Mouse (Mus musculus) megakaryocyte-erythroid progenitor cell, adult 5-6 weeks (primary cell): ENCODE results near the gene H2-M3. TPM values are rescaled to one million over a fixed set of nuclear protein-coding genes. Genes with fewer than 3 reads are reported as not detected.
"Not testable (repeated sequence)": the region's sequence is repeated elsewhere in the genome, so short reads cannot be mapped to it uniquely, and the experiment has no call there.

ENCODE experiments used
- ATAC-seq: replicated peaks from 2 replicates; pipeline ENCODE4 v1.8.0; 2016; ENCODE audit warnings: mild to moderate bottlenecking, inconsistent platforms; ENCODE audit not compliant: severe bottlenecking, poor library complexity, low FRiP score, low TSS enrichment
- total RNA-seq, 2 experiments: library from RNA; stranded (forward) in 1 of 2; stranded (reverse) in 1 of 2; fragments of 200-1000, 215-1000 nt in 1 of 2; fragments of >200 nt in 1 of 2; fragmentation: Nextera tagmentation in 1 of 2; gene quantifications; 2 replicates each; pipeline ENCODE4 v1.2.3; 2014 to 2017

The H2-M3 gene
- 5.7 and 6.3 TPM in 2 replicates for total RNA-seq (2014; fragmentation: Nextera tagmentation)
- total RNA-seq (2017), result 3.8 and 9.0 TPM in 2 replicates

DNA sequence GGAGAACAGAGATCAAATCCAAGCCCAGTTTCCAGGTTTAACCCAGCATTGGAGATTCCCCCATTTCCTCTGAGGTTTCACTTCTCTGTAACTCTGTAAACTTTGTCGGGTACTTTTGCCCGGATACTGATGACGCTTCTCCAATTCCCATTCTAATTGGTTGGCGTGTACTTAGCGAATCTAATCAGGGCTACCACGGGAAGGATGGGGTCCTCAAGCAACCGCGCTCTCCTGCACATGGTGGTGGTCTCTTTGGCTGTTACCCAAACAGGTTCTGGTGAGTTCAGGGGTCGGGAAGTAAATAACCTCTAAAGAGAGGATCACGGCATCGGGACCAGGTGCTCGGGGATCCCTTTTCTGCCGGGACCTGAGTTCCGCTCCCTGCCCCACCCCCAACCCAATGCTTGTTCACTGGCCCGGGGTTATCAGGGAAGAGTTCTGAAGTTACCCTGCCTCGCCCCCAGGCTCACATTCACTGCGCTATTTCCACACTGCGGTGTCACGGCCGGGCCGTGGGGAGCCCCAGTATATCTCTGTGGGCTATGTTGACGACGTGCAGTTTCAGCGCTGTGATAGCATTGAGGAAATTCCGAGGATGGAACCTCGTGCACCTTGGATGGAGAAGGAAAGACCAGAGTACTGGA lies at the start of gene H2-M3:
Gene H2-M3, plus strand, starts transcription at position 163 of the 644 bp plus-strand sequence.
- peak; percentile 94 for ATAC-seq

DNA sequence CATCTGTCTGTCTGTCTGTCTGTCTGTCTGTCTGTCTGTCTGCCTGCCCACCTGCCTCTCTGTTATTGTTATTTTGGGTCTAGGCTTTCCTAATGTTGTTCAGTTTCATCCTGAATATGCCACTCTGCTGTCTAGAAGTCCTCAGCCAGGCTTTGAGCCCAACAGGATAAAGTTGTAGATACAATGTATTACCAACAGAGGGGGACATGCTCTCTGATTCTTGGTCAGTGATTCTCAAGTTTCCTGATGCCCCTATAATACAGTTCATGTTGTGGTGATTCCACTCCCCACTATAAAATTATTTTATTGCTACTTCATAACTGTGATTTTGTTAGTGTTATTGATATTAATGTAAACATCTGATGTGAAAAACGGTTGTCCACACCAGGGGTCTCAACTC lies 48.1 kb upstream of the H2-M3 start:
- ATAC-seq, result no peak

DNA sequence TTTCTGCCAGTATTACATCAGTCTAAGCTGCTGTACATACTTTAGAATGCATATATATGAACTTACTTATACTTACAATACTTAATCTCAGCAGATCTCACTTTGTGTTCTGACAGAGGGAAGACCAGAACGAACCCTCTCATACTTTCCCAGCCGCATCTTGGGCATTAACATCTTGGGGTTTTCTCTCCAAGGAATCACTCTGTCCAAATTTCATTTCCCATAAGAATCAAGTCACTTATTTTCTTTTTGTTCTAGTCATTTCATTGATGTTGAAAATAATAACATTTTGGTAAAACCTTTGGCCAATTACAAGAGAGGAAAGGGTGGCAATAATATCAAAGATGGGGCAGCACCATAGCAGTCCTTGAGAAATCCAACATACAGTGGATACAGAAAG lies 32.8 kb upstream of the H2-M3 start, which contains the start of gene Olfr97:
Gene Olfr97, minus strand, starts transcription at position 101 of the 400 bp plus-strand sequence.
- ATAC-seq, result not testable (repeated sequence)

DNA sequence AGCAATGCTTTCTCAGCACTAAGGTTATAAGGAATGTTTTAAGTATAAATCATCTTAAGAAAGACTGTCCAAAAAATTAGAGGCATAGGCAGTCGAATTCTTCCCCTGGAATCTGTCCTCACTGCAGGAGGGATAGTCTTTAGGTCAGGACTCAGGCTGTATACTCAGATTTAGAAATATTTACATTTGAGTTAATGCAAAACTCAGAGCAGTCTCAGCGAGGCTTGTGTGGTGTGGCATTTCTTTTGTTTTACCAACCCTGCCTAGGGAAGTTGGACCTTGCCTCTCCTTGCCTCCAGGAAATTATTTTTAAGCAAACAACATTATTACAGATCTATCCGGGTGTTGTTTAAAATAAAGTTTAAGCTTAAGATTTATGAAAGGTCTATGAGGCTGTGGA lies 27.8 kb upstream of the H2-M3 start:
- no peak for ATAC-seq

DNA sequence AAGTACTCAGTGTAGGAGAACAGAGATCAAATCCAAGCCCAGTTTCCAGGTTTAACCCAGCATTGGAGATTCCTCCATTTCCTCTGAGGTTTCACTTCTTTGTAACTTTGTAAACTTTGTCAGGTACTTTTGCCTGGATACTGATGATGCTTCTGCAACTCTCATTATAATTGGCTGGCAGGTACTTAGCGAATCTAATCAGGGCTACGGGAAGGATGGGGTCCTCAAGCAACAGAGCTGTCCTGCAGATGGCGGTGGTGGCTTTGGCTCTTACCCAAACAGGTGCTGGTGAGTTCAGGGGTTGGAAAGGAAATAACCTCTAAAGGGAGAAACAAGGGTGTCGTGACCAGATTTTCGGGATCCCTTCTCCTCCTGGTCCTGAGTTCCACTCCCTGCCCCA lies 23.3 kb upstream of the H2-M3 start:
- ATAC-seq, result peak; percentile 84

DNA sequence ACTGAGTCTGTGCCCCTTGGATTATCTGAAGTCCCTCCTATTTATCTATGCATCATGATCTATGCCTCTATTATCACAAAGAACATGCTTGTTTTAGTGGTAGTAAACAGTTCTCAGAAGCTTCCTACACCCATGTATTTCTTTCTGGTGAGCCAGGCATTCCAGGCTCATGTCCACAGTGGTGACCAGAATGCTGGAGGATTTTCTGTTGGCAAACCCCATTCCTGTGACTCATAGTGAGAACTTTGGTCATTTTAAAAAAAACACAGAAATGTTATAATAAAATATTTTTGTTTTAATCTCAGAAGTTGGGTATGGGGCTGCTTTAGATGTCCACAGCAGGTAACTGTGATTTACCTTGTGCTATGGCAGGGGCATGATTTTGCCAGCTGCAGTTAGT lies 20.6 kb upstream of the H2-M3 start:
- ATAC-seq, result no peak

DNA sequence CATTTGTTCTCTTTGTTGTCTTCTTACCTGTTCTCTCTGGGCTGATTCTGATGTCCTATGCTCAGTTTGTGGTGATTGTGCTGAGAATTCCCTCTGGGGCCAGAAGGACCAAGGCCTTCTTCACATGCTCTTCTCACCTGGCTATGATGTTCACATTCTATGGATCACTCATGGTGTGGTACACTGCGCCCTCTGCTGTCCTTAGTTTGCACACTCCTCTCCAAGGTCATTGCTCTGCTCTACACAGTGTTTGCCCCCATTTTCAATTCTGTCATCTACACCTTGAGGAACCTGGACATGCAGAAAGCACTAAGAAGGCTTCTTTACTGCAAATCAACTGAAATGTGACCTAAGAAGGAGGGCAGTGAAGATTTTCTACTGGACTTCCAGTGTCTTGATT lies 19.5 kb upstream of the H2-M3 start:
- peak; percentile 82 for ATAC-seq

DNA sequence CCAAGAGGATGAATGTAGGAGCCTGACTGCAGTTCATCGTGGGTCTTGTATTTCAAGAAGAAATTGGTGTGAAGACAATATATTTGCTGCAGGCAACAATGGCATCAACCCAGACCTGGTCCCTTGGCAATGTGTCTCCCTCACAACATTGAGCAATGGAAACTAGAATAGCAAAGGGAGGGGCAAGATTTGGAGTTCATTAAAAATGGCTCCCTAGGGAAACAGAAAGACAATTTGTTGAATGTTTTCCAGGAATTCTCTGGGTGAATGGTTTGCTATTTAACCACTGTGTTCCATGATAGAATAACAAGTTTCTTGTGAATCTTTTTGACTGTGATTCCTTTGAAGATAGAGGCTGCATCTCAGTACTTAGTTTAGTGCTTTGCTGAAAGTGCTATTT lies 6.4 kb upstream of the H2-M3 start, which contains the start of gene Olfr98:
Gene Olfr98, minus strand, starts transcription at position 124 of the 400 bp plus-strand sequence.
- ATAC-seq, result no peak

DNA sequence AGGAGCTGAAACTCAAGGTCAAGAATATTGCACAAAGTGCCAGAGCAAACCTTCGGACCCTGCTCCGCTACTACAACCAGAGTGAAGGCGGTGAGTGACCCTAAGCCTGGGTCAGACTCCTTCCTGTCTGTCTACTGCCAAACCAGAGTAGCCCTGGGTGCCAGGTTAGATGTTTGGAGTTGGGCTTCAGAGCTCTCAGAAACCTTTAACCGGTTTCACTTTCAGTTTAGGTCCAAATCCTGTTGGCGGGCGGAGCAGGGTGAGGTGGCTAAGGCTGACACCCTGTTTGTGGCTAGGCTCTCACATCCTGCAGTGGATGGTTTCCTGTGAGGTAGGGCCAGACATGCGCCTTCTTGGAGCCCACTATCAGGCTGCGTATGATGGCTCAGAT lies 677 bp downstream of the H2-M3 start:
- ATAC-seq, result peak; percentile 82

DNA sequence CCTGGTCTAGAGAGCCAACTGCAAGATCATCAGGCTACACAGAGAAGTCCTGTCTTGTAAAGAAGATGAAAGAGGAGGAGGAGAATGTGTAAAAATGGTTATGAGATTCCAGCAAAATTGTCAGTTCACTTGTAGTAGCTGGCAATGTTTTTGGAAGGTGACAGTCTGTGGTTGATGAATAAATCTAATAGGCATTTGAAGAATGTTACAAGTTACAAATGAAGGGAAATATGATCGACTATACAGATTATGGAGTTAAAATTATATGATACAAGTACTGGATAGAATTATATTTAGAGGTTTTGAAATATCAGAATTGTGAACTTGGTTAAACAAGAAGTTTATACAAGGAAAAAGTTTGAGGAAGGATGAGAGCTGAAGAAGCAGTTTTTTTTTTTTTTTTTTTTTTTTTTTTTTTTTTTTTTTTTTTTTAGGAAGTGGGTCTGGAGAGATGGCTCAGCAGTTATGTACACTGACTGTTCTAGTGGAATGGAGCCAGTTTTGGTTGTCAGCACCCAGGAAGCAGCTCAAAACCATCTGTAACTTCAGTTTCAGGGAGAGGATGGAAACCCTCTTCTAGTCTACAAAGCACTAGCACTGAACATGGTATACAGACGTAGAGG lies 5.7 kb downstream of the H2-M3 start:
- no peak for ATAC-seq

DNA sequence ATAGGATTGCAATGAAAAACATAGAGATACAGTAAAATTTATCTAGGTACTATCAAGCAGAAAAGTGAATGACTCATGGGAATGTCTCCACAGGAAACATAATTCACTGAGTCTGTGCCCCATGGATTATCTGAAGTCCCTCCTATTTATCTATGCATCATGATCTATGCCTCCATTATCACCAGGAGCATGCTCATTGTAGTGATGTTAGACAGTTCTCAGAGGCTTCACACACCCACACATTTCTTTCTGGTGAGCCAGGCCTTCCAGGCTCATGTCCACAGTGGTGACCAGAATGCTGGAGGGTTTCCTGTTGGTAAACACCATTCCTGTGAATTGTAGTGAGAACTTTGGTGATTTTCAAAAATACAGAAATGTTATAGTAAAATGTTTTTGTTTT lies 6.6 kb downstream of the H2-M3 start:
- ATAC-seq, result no peak

DNA sequence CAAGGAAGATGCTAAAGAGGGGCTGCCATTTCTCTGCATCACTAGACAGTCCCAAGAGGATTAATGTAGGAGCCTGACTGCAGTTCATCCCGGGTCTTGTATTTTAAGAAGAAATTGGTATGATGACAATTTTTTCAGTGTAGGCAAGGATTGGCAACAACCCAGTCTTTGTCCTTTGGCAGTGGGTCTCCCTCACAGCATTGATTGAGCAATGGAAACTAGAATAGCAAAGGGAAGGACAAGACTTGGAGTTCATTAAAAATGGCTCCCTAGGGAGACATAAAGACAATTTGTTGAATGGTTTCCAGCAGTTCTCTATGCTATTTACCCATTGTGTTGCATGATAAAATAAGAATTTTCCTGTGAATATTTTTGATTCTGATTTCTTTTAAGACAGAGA lies 10.3 kb downstream of the H2-M3 start:
- no peak for ATAC-seq

DNA sequence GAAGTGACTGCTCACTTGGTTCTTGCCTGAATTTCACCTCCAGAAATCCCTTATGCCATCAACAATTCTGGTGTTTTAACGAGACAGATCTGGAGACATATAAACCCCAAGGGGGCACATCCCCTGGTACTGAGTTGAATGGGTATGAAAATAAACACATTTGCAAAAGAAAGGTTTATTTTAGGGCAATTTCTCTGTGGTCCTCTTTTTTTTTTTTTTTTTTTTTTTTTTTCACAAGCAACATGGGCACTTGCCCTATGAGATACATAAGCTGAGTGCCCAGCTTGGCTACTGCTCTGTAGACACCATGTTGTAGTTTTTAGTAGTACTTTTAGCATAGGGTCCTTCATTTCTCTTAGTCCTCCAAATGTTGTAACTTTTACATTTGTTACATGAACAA lies 13.3 kb downstream of the H2-M3 start, which contains the start of gene Olfr99:
Gene Olfr99, minus strand, starts transcription at position 101 of the 400 bp plus-strand sequence.
- ATAC-seq, result no peak

DNA sequence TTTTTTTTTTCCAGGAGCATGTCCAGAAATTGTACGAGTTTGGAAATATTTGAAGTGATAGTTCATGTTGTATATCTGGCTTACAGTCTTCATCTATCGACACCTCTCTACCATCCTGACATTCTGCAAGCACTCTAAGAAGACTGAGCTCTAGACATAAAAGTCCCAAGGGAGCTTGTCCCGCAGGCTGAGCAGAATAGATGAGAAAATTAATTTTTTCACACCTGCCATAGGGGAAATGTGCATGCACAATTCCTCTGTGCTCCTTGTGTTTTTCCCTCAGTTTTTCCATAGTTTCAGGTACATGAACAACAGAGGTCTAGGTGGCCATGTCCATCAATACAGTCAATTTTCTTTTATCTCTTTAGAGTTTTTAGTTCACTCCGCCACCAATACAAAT lies 34.2 kb downstream of the H2-M3 start, which contains the start of gene Olfr101:
Gene Olfr101, minus strand, starts transcription at position 101 of the 400 bp plus-strand sequence.
- ATAC-seq, result no peak

DNA sequence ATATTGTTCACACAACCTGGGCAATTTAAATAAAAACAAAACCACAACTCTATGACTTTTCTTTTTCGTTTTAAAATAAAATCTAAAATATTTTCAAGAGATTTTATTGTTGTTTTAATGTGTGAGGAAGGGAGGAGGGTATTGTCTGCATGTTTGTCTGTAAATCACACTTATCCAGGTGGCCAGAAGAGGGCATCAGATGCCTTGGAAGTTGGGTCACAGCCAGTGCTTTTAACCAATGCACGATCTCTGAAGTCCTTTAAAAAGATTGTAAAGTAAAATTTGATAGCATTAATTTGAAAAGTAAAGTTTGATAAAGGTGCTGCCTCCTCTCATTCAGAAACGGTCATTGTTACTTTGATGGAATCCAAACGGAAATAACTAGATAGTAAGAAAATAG lies 38.5 kb downstream of the H2-M3 start:
- ATAC-seq, result no peak

DNA sequence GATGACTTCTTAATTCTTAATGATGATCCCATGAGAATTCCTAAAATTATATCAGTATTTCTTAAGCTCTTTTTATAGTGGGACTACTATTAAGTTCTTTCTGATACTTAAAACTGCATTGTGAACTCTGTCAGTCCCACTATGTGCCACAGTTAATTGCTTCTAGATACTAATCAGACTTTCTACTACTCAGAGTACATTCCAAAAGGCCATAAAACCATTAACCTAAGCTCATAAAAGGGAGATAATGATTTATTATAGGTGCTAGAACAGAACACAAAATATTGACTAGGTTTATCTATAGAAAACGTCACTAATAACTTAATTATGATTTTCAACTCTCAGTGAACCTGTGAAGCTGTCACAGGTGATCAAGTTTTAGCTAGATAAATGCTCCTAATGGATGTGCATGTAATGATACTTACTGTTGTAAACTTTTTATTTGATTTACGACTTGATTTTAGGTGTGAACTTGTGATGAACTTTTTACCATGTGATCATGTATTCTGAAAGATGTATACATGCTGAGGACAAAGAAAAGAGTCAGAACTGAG lies 40.2 kb downstream of the H2-M3 start:
- no peak for ATAC-seq

DNA sequence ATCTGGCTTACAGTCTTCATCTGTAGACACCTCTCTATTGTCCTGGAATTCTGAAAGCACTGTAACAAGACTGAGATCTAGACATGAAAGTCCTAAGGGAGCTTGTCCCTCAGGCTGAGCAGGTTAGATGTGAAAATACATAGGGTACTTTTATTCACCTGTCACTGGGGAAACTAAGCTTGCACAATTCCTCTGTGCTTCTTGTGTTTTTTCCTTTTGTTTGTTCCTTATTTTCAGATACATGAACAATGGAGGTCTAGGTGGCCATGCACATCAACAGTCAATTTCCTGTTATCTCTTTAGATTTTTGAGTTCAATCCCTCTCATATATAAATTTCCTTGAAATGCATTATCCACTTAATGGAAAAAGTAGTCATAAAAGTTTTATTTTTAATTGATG lies 46.9 kb downstream of the H2-M3 start, which contains the start of gene Olfr102:
Gene Olfr102, minus strand, starts transcription at position 101 of the 400 bp plus-strand sequence.
- no peak for ATAC-seq
